Mouse (Mus musculus) CD4-positive, CD25-positive, alpha-beta regulatory T cell, adult 2 months (primary cell): ENCODE data around the gene Ak7.

ENCODE experiments used
- DNase-seq: peaks from one replicate; pipeline ENCODE4 v3.0.0-alpha.2; 2012; ENCODE audit warnings: low read depth, low spot score

The Ak7 gene

DNA sequence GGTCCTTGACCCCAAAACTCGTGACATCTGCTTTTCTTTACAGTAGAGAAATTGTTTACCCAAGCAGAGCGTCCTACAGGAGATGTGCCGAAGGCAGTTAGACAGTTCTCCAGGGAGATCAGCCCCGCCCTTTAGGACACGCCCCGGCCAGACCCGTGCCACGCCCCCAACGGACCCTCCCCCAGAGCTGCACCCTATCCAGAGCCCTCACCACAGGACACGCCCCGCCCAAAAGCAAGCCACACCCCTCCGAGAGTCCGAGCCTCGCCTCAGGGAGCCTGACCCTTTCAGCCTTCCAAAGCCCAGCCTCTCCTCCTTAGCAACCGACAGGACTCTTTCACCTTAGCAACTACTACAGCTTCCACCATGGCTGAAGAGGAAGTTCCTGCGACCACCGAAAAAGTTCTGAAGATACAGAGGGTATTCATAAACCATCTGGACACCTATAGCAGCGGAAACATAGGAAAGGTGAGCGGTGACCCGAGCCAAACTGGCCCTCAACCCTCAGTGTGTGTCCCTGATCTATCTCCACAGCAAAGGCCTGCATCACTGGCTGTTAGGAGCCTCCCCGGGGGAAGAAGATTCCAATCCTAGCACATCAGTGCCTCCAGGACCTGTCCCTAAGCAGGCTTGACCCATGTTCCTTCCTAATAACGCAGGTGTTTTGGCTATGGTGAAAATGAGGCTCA lies at the start of gene Ak7:
Gene Ak7 (plus strand): TSS at position 178 of the 689 bp plus-strand sequence.
- peak; percentile 33 for DNase-seq

DNA sequence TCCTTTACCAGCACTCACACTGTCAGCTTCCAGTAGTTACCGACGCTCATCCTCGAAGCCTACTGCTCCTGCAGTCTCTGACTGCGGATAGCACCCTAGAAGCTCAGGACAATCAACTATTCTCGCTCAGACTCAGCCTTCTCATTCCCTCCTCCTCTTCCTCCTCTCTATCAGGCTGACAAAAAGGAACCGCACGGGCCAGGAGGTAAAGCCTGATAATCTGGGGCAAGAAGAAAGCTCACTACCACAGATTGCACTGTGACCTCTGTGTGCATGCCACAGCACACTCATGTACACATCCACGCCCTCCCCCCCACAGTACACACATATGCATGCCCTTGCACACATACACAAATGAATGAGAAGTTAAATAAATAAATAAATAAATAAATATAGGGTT lies 29.5 kb upstream of the Ak7 start:
- no peak for DNase-seq

- no peak for DNase-seq
Measured at GRCm38 (mm10) chr12:105678211-105678610, 27.6 kb upstream of the Ak7 start.

- DNase-seq = no peak
Measured at GRCm38 (mm10) chr12:105678762-105679161, 27.0 kb upstream of the Ak7 start.

DNA sequence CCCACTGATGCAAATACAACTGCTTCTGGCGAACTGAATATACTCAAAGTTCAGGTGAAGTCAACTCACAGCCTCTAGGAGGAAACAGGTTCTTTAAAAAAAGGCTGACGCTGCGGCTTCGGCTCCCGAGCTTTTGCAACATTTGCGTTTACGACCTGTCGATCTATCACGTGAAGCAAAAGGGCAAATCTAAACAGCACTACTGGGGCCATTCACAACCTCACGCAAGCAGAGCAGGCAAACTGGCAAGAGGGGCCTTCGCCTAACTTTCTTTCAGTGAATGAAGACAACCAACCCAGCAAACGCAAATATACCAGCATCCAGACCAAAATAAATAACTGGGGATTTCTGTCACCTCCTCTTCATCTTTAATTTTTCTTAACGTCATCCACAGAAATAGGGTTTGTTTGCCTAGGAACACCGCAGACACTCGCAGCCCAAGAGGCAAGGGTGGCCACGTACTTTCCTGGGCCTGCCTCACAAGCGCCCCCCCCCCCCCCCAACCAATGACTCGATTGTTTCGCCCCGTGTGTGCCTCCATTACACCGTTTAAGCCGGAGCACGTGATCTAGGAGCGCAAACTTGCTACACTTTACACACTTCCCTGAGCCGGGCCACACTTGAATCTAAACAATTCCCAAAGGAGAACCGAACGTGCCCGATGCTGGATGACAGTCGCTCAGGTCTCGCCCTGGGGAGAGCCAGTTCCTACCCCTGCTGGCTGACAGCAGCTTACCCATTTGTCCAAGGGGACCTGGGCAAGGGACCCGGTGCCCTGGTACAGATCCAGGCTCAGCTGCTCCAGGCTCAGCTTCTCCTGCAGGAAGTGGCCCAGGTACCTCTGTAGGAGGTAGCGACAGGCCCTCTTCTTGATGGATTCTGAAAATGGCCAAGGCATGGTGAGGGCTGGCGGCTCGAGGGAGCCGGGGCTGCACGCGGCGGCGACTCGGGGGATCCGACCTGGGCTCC lies 21.6 kb upstream of the Ak7 start, which contains the start of gene Gskip:
Gene Gskip (plus strand): TSS at position 897 of the 969 bp plus-strand sequence.
- peak; percentile 85 for DNase-seq

GRCm38 (mm10) chr12:105685001-105685691 lies 20.6 kb upstream of the Ak7 start, which contains the start of gene Atg2b:
TSS of gene Atg2b (minus strand) at chr12:105685211.
- DNase-seq = peak; percentile 98

- no peak for DNase-seq
Measured at GRCm38 (mm10) chr12:105686791-105687190, 19.0 kb upstream of the Ak7 start.

DNA sequence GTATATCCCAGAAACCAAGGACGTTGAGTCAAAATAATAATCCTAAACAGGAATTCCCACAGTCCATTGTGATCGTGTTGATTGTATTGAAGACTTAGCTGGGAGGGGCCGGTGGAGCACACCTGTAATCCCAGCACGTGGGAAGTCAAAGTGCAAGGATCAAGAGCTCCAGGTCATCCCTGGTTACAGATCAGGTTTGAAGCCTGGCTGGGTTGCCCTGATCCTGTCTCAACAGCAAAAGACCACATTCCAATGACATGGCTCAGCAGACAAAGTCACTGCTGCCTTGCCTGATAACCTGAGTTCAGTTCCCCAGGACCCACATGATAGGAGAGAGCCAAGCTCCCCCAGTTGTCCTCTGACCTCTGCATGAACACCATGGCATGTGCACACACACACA lies 18.4 kb upstream of the Ak7 start:
- no peak for DNase-seq

- DNase-seq = no peak
Measured at GRCm38 (mm10) chr12:105688546-105688945, 17.2 kb upstream of the Ak7 start.

DNA sequence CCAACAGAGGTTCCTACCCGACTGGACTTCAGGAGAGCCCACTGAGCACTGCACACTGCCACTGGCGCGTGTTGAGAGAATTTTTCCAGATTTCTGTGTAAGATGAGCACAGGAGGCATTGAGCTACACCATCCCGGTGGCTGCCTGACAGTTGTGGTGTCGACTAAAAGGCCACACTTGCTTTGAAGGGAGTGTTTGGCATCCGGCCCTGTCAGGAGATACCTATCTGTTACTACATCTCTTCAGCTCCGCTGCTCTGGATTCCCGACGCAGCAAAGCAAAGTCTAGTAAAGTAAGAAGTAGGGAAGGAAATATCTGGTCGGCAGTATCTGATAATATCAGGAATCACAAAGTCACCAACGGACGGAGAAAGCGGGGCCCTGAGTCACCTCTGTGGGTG lies 16.3 kb upstream of the Ak7 start:
- DNase-seq = no peak

DNA sequence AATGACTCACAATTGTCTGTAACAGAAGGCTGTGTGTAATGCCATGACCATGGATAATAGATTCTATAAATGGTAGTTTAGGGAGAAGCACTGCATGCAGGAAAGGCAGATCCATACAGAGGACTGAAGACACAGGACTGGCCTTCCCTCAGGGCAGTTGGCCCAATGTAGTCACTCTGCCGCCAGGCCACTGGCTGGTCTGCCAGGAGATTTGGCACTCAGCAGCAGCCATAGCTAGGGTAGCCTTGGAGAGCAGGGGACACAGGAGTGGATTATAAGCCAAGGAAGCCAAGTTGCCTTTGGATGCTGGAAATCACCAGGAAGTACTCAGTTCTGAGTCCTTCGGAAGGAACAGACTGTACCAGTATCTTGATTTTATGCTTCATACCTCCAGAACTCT lies 11.8 kb upstream of the Ak7 start:
- no peak for DNase-seq

DNA sequence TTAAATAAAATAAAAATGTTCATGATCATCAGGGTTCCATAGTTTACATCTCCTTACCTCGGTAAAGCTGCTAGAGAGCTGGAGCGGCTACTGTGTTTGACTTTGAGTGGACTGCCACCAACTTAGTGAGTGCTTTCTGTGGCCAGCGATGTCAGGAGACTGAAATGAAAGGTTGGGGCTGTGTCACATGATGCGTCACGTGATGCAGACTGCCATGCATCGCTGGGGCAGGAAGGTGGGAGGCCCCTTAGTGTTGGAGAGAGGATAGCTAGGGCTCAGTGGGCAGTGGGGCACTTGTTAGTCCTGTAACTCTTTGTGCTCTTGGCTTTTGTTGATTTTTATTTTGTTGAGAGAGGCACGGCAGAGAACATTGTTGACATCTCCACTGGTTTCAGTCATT lies 9.9 kb upstream of the Ak7 start:
- no peak for DNase-seq

DNA sequence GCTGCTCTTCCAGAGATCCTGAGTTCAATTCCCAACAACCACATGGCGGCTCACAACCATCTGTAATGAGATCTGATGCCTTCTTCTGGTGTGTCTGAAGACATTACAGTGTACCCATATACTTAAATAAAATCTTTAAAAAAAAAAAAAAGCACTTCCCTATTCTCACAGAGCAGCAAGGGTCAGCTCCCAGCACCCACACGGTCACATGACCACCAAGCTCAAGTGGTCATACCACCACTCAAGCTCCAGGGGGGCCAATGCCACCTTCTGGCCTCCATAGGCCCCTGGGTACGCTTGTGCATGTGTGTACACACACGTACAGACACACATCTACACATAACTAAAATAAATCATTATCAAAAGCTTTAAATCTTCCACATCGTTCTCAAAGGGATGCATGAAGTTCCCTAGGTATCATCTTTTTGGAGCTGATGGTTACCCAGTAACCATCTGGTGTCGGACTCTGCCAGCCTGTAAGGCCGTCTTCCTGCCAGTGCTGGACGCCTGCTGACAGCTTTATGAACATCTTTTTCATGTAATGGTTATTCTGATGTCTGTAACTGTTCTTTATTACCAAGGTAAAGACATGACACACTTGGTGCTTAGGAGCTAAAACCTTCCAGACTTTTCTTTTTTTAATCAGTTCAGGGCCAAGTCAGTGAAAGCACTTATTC lies 8.5 kb upstream of the Ak7 start:
- DNase-seq = no peak

GRCm38 (mm10) chr12:105700433-105700832 lies 5.3 kb upstream of the Ak7 start:
- no peak for DNase-seq

GRCm38 (mm10) chr12:105718616-105719015 lies 12.8 kb downstream of the Ak7 start:
- DNase-seq = peak; percentile 72

DNA sequence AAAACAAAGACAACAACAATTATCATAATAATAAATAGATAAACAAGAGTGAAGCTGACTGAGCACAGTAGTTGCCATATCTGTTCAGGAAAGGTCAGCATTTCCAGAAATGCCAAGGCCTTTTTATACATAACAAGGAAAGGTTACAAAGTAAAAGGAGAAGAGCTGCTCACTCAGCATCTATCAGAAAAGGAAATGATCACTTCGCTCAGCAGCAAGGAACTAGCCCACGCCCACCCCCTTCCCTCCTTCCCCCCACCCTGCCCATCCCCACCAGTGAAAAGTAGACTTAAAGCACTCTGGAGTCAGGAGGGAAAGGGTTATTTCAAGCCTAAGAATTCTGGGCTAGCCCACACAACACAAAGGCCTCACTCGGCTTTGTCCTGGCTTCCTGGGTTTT lies 14.4 kb downstream of the Ak7 start:
- no peak for DNase-seq

GRCm38 (mm10) chr12:105721452-105722132 lies 15.8 kb downstream of the Ak7 start:
- no peak for DNase-seq

DNA sequence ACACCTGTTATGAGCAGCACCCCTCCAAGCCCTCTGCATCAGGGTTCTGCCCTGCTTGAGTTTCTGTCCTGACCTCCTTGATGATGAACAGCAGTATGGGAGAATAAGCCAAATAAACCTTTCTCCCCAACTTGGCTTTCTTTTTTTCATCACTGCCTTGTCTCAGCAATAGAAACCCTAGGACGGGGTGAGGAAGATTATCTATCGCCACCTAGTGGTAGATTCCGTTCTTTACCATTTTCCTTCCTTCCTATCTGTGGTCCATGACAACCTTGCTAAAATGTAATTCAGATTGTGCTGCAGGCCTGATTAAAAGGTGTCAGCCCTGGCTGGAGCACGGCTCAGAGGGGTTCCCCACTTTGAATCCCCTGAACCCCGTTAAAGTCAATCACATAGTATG lies 16.9 kb downstream of the Ak7 start:
- peak; percentile 74 for DNase-seq

GRCm38 (mm10) chr12:105724616-105725015 lies 18.8 kb downstream of the Ak7 start:
- no peak for DNase-seq

GRCm38 (mm10) chr12:105725736-105726135 lies 20.0 kb downstream of the Ak7 start:
- no peak for DNase-seq

DNA sequence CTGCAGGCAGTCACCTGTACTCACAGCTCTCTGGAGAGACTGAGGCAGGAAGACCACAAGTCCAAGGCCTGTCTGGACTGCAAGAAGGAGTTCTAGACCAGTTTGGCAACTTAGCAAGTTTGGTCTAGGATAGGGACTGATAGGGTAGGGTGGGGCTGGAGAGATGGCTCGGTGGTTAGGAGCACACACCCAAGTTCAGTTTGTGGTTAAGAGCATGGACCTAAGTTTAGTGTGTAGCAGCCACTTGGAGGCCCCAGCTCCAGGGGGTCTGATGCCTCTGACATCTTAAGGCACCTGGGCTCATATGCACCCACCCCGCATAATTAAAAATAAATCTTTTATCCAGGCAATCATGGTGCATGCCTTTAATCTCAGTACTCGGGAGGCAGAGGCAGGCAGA lies 21.5 kb downstream of the Ak7 start:
- no peak for DNase-seq
